Mouse (Mus musculus): Measurements from ENCODE around the gene Prss46.
A peak's percentile ranks its signal among the peaks of the same experiment; 100 is the strongest.

The Prss46 gene

GRCm38 (mm10) chr9:110896595-110896994 is 52.3 kb downstream of the Prss46 start:
- DNase-seq (ENCODE audit: low spot score), result no peak

- no peak for DNase-seq (ENCODE audit: low spot score)
Observed at GRCm38 (mm10) chr9:110899451-110900008, 55.2 kb downstream of the Prss46 start.

- DNase-seq (ENCODE audit: low spot score), result no peak
Observed at GRCm38 (mm10) chr9:110901204-110901603, 56.9 kb downstream of the Prss46 start.

GRCm38 (mm10) chr9:110902271-110902670 is 58.0 kb downstream of the Prss46 start:
- DNase-seq (ENCODE audit: low spot score), result peak; percentile 57
